Mouse (Mus musculus) urinary bladder, postnatal 36 days (tissue): ENCODE results near the gene Clk3.
A peak's percentile ranks its signal among the peaks of the same experiment; 100 is the strongest.
"Not testable (repeated sequence)": the region's sequence is repeated elsewhere in the genome, so short reads cannot be mapped to it uniquely, and the experiment has no call there.

ENCODE experiments used
- DNase-seq, 2 experiments: peaks; one replicate each; pipeline ENCODE4 v3.0.0; 2022; ENCODE audit warnings: low spot score in 2 of 2, mixed read lengths in 1 of 2

Clk3 gene

GRCm38 (mm10) chr9:57724701-57725100 is 41.0 kb downstream of the Clk3 start:
- no peak for DNase-seq

DNA sequence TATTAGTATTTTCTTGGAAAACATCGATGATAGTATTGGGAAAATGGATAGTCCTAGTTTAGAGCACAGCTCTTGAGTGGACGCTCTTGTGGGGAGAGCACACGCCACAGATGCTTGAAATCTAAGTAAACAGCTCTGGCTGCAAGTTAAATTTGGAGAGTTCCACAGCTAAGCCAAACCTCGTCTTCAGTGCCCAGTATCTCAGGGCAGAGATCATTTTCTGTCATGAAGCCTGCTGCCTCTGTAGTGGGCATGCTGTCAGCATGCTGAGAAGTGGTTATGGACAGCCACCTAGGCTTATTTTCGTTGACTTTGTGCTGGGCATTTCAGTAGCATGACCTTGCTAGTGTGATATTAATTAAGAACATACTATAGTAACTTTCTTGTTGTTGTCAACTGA is 41.9 kb downstream of the Clk3 start:
- no peak for DNase-seq

GRCm38 (mm10) chr9:57723315-57723715 is 42.3 kb downstream of the Clk3 start:
- DNase-seq: peak in 1 of 2 experiments; percentile 84

GRCm38 (mm10) chr9:57722371-57722770 is 43.3 kb downstream of the Clk3 start:
- DNase-seq: no peak

DNA sequence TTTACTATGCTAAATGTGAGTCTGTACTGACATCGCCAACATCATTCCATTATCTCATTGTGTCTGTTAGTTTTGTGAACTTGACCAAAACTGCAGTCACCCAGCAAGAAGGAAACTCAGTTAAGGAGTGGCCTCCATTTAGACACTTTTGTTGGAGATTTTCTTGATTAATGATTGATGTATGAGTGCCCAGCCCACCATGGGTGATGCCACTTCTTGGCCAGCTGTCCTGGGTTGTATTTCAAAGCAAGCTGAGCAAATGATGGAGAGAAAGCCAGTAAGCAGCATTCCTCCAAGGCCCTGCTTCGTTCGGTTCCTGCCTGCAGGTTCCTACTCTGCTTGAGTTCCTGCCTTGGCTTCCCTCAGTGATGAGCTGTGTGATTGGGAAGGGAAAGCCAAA is 44.9 kb downstream of the Clk3 start:
- no peak for DNase-seq

GRCm38 (mm10) chr9:57718408-57718807 is 47.3 kb downstream of the Clk3 start:
- DNase-seq: no peak

DNA sequence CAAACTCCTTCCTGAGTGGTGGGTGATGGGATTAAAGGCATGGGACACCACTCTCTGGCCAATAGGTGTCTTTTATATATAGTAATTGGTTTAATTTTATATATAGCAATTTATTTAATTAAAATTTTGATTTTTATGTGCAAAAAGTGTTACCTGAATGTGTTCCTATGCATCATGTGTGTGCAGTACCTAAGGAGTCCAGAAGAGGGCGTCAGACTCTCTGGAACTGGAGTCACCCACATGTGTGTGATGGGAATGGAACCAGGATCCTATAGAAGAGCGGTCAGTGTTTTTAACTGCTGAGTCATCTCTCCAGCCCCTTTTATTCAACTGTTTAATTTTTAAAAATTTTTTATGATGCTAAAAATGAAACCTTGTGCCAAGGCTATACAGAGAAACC is 53.5 kb downstream of the Clk3 start:
- no peak for DNase-seq

GRCm38 (mm10) chr9:57710214-57710613 is 55.4 kb downstream of the Clk3 start:
- not testable (repeated sequence) for DNase-seq

GRCm38 (mm10) chr9:57708720-57709274 is 56.9 kb downstream of the Clk3 start:
- DNase-seq: peak in 1 of 2 experiments; percentile 24

GRCm38 (mm10) chr9:57708068-57708719 is 57.5 kb downstream of the Clk3 start, which contains the start of gene Edc3:
Gene Edc3, plus strand, starts transcription at chr9:57708540.
- peak; percentile 91 to 92 for DNase-seq

GRCm38 (mm10) chr9:57706496-57706895 is 59.2 kb downstream of the Clk3 start:
- DNase-seq: no peak
